Mouse (Mus musculus) spleen, embryonic (tissue): ENCODE results near the gene Prrt2.

ENCODE experiments used
- CTCF ChIA-PET: fragments of 350-600 bp; sonication (Branson Sonifier 250); formaldehyde crosslinking; loops from one replicate; lab custom pipeline; 2022; lab: Charles Lee

The Prrt2 gene

DNA sequence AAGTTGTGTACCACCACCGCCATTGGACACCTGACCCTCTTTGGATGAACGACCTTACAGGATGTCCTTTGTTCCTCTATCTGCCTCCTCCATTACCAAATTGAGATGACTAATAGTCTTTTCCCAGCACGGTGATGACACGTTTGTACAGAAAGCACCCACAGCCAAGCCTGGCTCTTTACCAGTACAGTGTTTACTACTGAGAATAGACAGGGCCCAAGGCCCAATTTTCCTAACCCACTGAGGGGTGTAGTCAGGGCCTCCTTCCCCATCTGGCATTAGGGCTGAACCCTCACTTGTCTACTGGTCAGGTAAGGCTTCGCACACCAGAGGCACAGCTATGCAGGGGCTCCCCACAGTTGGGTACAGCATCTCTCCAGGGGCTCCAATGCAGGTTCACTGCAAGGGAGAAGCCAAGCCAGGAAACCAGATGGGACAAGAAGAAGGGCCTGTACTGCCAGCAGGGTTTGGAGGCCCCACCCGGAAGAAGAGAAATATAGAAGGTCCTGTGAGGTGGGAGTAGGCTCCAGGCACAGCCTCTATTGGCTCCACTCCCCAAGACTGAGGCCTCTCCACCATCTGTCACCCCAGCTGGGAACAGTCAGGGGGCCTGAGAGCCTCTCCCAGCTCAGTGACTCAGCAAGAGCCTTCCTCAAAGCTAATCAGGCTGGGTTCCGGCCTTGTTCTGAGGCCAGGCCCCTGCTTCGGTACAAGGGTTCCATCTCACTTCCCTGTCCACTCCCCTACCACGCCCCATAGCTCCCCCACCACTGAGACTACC lies 12.6 kb downstream of the Prrt2 start:
- CTCF ChIA-PET = no interaction called here

DNA sequence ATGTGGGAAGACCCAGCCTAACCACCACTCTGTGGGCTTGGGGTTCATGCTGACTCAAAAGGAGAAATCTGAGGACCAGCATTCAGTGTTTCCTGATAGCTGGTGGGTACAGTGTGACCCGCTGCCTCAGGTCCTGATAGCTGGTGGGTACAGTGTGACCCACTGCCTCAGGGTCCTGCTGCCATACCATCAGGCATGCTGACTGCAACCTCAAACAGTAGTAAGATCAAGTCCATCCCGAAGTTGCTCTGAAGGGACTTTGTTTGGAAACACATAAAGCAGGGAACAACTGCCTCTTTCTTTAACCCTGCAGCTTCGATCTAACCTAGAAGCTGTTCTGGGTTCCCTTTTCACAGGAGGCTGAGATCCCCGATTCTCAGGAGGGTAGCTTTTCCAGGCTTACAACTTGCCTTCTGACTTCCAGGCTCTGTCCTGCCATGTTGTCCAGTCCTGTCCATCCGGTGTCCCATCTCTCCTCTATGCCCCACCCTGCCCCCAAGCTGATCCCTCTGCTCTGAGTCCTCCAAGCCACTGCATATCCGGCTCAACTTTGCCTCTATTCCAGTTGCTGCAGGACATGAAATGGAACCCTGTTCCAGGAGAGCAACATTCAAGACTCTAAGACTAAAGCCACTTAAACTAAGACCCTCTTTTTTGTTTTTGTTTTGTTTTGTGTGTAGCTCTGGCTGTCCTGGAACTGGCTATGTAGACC lies 13.5 kb downstream of the Prrt2 start:
- CTCF ChIA-PET = interaction anchor here (0.7 kb wide), 1 partner anchor 15 kb away, joined by 4 read pairs; no protein-coding TSS in a partner anchor

DNA sequence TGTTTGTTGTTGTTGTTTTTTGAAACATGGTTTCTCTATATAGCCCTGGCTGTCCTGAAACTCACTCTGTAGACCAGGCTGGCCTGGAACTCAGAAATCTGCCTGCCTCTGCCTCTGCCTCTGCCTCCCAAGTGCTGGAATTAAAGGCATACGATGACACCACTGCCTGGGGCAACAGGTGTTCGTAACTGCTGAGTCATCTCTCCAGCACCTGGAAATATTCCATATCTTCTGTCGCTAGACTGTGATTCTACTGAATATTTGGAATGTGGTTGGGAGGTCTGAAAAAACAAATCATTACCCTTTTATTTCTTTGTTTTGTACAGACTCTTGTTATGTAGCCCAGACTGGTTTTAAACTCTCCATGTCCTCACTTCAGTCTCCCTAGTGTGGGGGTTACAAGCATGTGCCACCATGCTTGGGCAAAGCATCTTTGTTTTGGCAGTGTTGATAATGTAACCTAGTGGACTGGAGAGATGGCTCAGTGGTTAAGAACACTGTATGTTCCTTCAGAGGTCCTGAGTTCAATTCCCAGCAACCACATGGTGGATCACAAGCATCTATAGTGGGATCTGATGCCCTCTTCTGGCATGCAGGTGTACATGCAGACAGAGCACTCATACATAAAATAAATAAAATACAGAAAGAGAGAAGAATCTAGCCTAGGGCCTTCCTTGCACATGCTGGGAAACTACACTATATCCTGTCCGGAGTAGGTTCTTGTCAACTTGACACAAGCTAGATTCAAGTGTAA lies 16.7 kb downstream of the Prrt2 start:
- CTCF ChIA-PET = no interaction called here

DNA sequence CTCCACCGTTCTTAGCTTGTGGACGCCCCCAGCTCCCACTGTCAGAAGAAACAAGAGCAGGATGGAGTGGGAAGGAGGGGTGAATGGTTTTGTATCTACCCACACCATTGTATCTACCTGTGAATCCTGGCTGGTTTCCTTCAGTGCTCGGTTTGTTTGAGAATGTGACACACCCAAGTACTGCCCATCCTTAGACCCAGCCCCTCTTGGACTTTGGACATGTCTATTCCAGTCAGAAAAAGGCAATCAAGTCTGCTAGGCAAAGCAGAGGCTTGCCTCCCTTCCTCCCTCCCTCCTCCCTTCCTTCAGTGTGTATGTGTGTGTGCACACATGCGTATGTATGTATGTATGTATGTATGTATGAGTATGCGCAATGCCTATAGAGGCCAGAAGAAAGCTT lies 17.4 kb downstream of the Prrt2 start:
- CTCF ChIA-PET = no interaction called here

DNA sequence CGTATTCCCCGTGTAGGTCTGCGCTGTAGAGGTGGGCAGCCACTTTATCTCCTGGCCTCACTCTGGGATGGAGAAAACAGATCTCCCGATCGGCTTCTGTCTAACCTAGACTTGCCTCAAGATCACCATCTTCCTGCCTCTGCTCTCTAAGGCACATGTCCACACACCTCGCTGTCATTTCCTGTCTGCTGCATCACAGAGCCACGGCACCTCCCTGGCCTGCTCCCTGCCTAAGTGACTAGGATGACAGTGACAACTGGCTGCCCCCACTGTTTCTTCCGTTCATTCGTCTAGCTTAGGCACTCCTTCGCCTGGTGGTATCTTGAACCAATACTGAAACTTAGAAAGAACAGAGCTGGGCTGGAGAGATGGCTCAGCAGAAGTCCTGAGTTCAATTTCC lies 21.4 kb downstream of the Prrt2 start:
- CTCF ChIA-PET = no interaction called here

DNA sequence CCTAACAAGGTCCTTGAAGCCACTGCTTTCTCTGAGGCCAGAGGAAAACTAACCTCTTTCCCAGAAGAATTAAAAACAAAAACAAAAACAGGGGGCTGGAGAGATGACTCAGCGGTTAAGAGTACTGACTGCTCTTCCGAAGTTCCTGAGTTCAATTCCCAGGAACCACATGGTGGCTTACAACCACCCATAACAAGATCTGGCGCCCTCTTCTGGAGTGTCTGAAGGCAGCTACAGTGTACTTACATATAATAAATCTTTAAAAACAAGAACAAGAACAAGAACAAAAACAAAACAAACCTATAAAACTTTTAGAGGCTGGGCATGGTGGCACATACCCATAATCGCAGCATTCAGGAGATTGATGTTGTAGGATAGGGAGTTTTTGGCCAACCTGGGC lies 24.6 kb downstream of the Prrt2 start:
- CTCF ChIA-PET = no interaction called here

DNA sequence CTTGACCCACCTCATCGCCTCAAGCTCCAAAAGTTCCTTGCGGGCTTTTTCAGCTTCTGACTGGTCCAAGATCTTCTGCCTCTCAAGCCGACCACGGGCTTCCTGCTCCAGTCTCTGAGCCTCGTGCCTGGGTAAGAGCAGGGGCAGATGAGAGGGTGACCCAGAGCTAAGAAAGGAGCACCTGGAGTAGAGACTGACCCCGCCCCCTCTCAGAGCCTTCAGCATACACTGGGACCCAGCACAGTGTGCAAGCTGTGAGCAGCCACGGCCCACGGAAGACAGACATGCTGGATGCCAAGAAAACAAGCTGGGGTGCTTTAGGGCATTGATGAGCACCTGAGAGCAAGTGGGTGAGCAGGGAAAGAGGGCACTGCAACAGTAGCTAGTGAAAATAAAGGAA lies 32.2 kb downstream of the Prrt2 start:
- CTCF ChIA-PET = no interaction called here

DNA sequence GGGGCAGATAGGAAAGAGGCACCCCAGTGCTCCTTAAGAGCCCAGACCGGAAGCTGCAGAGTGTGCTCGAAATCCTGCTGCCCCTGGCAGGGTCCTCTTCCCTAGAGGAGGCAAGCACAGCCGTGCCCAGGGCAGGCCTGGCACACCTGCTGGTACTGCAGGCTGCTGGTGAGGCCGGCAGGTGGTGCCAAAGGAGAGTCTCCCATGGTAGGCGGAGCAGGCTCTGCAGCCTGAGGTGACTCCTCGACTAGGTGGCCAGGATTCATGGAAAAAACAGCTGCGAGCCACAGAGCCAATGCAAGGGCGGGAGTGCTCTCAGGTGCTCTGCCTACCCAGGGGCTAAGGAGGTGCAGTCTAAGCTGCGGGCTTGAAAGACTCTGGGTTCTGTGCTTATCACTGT lies 34.7 kb downstream of the Prrt2 start:
- CTCF ChIA-PET = no interaction called here

DNA sequence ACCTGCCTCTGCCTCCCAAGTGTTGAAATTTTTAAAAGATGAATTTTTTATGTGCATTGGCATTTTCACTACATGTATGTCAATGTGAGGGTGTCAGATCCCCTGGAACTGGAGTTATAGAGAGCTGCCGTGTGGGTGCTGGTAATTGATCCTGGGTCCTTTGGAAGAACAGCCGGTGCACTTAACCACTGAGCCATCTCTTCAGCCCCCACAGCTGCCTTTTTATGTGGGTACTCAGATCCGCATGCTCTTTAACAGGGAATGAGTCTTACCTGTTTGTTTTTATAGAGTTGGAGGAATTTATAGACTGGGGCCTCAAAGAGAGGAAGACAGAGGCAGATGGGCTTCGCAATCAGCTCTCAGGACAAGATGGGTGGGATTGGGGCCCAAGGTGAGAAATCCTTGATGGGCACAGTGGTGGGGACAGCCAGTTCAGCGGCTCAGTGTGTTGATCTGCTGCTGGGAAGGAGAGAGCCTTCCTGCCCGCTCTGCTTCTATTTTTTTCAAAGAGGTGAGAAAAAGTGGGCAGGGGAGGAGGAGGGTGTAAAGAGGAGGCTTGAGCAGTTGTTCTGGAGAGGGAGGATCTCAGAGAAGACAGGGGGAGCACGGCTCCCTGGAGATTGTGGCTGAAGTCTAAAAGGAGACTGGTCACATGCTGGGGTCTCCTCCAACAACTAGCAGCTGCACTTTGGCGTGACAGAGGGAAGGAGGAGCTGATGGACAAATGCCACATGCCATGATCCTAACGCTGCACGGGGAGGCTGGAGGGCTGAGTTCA lies 36.2 kb downstream of the Prrt2 start:
- CTCF ChIA-PET = no interaction called here

DNA sequence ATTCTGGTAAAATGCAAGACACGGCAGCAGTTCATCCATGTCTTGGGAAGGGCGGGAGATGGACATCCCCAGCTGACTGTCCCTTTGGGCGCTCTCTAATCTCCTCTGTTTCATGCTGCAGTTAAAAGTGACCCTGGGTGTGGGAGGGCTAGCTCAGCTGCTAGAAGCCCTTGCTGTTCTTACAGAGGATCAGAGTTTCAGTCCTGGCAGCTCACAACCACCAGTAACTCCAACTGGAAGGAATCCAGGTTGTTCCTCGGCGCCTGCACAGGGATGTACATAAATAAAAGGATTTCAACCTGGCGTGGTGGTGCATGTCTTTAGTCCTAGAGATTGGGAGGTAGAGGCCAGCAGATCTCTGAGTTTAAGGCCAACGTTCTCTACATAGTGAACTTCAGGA lies 37.9 kb downstream of the Prrt2 start:
- CTCF ChIA-PET = no interaction called here

DNA sequence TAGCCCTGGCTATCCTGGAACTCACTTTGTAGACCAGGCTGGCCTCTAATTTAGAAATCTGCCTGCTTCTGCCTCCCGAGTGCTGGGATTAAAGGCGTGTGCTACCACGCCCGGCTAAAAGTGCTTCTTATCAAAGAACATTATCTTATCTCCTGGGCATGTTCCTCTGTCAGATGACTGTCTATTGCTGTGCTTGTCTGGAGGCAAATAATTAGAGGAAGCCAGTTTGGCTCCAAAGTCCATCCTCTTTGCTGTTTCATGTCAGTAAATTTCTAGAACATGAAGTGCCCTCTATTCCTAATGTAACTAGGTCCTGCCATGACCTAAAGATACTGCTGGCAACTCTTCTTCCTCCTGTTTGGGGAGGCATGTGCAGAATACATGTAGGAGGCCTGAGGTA lies 39.0 kb downstream of the Prrt2 start:
- CTCF ChIA-PET = no interaction called here

DNA sequence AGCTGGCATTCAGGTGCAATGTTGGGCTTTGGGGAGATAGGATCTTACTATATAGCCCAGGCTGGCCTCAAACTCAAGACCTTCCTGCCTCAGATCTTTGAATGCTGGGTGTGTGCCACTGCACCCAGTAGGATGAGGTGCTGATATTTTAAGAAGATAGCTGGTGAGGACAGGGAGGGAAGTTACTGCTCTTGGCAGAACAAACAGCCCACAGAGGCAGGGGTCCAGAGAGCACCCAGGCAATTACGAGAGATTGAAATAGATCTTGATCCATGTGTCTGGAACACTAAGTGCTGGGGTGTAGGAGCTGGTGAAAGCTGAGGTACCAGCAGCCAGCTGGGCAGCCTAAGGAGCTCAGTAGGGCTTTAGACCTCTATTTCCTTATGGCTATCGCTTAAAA lies 39.4 kb downstream of the Prrt2 start:
- CTCF ChIA-PET = no interaction called here

DNA sequence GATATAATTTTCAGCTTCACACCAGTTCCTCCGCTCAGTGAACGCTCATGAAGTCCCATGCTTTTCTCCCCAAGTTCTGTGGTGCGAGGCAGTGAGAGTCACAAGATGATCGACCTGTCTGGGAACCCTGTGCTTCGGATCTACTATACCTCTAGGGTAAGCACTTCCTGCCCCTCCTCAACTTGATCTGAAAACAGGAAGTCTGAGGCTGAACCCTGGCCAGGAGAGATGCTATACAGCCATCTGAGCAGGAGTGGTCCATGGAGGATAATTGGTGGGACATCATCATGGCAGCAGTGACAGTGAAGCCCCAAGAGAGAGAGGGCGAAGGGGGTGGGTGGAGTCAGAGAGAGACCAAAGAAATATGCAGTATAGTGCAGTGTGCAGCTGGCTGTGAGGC lies 42.2 kb downstream of the Prrt2 start:
- CTCF ChIA-PET = no interaction called here

DNA sequence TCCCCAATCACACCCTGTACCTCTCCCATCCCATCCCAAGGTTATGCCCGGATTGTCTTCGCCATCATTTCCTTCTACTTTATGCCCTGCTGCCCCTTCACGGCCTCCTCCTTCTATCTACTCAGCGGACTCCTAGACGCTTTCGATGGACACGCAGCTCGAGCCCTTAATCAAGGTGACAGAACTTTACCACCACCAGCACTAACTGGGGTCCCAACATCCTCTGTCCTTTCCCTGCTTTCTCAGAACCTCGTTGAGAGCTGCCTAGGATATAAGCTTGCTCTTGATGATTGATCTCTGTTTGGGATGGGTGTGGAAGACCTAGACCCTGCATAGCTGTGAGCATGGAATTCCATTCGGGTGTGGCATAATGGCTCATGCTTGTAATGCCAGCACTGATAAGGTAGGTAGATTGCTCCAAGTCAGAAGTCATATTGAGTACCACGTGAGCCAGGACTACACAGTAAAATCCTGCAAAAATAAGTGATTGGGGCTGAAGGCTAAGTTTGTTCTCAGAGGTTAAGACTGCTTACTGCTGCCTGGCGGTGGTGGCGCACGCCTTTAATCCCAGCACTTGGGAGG lies 44.0 kb downstream of the Prrt2 start:
- CTCF ChIA-PET = no interaction called here

DNA sequence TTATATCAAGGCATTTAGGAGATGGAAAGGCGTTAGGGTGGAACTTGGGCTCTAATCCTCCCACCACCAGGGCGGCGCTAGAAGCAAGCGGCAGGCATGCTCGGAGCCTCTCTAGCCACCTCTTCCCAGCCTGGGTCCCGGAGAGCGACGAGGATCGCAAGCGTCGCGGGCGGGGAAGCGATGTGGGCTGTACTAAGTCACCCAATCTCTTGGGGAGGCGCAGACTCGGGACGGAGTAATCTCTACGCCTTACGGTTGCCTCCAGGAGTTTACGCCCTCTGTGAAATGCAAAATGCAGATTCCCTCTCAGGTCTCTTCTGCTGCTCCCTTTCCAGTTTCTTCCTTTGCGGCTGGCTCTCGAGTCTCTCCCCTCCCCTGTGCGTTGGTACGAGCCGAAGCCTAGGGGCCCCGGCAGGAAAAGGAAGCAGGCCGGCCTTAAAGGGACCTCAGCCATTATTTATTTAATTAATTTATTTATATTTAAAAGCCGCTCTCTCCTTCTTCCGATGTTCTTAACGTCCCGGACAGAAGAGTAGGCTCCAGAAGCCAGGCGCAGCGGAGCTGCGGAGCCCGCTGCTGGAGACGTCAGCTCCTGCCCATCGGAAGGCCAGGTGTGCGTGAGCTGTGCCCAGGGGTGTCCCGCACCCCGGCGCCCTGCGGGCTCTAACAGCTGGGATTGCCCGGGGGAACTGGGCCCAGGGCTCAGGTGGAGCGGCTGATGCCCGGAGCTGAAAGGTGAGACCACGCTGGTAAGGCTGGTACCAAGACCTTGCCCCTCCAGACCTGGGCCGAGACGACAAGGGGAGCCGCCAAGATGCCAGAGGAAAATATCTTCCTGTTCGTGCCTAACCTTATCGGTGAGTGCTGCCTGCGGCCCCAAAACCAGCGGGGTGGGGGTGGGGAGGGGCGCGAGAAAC lies 44.8 kb downstream of the Prrt2 start, which contains the start of gene Cdiptos:
Gene Cdiptos, minus strand, starts transcription at position 149 of the 917 bp plus-strand sequence.
- CTCF ChIA-PET = no interaction called here

DNA sequence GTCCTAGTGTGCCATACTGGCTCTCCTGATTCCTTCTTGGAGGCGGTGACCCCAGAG lies 45.3 kb downstream of the Prrt2 start, which contains the start of gene Cdipt:
Gene Cdipt, plus strand, starts transcription at position 22 of the 57 bp plus-strand sequence.
- CTCF ChIA-PET = no interaction called here

DNA sequence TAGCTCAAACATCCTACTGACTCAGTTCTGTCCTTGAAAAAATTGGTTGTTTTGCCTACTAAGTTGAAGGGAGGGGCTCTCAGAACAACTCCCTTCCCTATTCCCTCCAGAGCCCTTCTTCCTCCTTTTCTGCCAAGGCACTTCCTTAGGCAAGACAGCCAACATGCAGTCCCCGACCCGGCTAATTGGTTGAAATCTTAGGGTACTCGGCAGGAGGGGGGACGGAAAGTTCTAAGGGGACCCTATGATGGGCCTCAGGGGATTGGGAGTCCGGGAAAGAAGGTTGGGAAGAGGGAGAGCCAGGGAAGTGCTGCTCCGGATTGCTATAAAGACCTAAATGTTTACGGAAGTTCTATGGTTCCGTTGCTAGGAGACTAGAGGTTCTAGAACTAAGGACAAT lies 45.5 kb downstream of the Prrt2 start:
- CTCF ChIA-PET = no interaction called here
